Mouse (Mus musculus) embryonic fibroblast, embryonic 13.5 days (primary cell): ENCODE results near the gene Ggt5.

Experiments used
- CTCF ChIP-seq: IDR thresholded peaks from 2 replicates; pipeline ENCODE4 v1.5.1; 2011; ENCODE audit warnings: mild to moderate bottlenecking, control low read depth, low read length, moderate library complexity, borderline replicate concordance; ENCODE audit not compliant: insufficient read depth
- POLR2A ChIP-seq: IDR thresholded peaks from 2 replicates; pipeline ENCODE4 v1.6.1; 2011; ENCODE audit warnings: low read depth, mild to moderate bottlenecking, control low read depth, low read length, moderate library complexity

GRCm38 (mm10) chr10:75588336-75588735, 804 bp upstream of the Ggt5 start:
- no peak for TF ChIP-seq POLR2A
- TF ChIP-seq CTCF = no peak
